Mouse (Mus musculus) kidney, postnatal 0 days (tissue): ENCODE data around the gene Prss35. TPM values are rescaled to one million over a fixed set of nuclear protein-coding genes. Genes with fewer than 3 reads are reported as not detected.

Experiments used
- ATAC-seq: fragments of 200-750 bp; cut with Nextera tagmentation; replicated peaks from 2 replicates; pipeline ENCODE4 v1.8.0; 2017; ENCODE audit warnings: low read depth, moderate number of reproducible peaks, moderate TSS enrichment, moderate library complexity; ENCODE audit not compliant: low FRiP score
- DNase-seq: peaks from one replicate; pipeline ENCODE4 v3.0.0-alpha.2; 2016; ENCODE audit warnings: low spot score
- H3K27ac ChIP-seq: fragments of 300-500 bp; sonication (generic); 2 replicates; pipeline ENCODE4 v1.5.1; 2014; ENCODE audit warnings: mild to moderate bottlenecking
- H3K27me3 ChIP-seq: fragments of 300-500 bp; sonication (generic); 2 replicates; pipeline ENCODE4 v1.6.1; 2014; ENCODE audit warnings: low read length, mixed read lengths; ENCODE audit not compliant: insufficient read depth
- H3K36me3 ChIP-seq: fragments of 300-500 bp; sonication (generic); 2 replicates; pipeline ENCODE4 v1.6.1; 2014; ENCODE audit warnings: low read length, mixed read lengths; ENCODE audit not compliant: insufficient read depth
- H3K4me1 ChIP-seq: fragments of 300-500 bp; sonication (generic); replicated peaks from 2 replicates; pipeline ENCODE4 v1.6.1; 2014; ENCODE audit warnings: antibody characterized with exemption, low read length, mixed read lengths; ENCODE audit not compliant: insufficient read depth
- H3K4me2 ChIP-seq: fragments of 300-500 bp; sonication (generic); 2 replicates; pipeline ENCODE4 v1.6.1; 2014; ENCODE audit warnings: mild to moderate bottlenecking, low read length, moderate library complexity, mixed read lengths
- H3K4me3 ChIP-seq: fragments of 300-500 bp; sonication (generic); replicated peaks from 2 replicates; pipeline ENCODE4 v1.5.1; 2014; ENCODE audit warnings: low read depth, low read length
- H3K9ac ChIP-seq: fragments of 300-500 bp; sonication (generic); 2 replicates; pipeline ENCODE4 v1.6.1; 2014; ENCODE audit warnings: low read depth, low read length
- H3K9me3 ChIP-seq: fragments of 300-500 bp; sonication (generic); replicated peaks from 2 replicates; pipeline ENCODE4 v1.6.1; 2016; ENCODE audit warnings: low read length, inconsistent platforms, mixed read lengths
- CTCF ChIP-seq: IDR thresholded peaks from 2 replicates; pipeline ENCODE4 v1.5.1; 2016; ENCODE audit warnings: antibody characterized with exemption, low read depth, mild to moderate bottlenecking, moderate library complexity
- WGBS: fragments of 180-500 bp; shearing (Covaris S2); extraction: QIAGEN DNeasy Blood & Tissue Kit; methylation state at CpG from one replicate; pipeline ENCODE4 v1.1.7; 2014; 5-methylcytosine and 5-hydroxymethylcytosine counted together
- polyA plus RNA-seq: library from polyadenylated mRNA; unstranded; fragments of >200 nt; fragmentation: Nextera tagmentation; extraction: Ambion mirVana; gene quantifications from 2 replicates; pipeline ENCODE4 v1.2.1, GENCODE M21; 2015

Gene Prss35
- polyA plus RNA-seq, 1 experiment from 2014 or later: 7.1 TPM

GRCm38 (mm10) chr9:86728214-86728814, 15.1 kb upstream of the Prss35 start:
- no peak for ATAC-seq
- Histone ChIP-seq H3K4me3 (no peak overlapping the region), H3K36me3 (no peaks in the 10 kb centered on the region), H3K27me3 (no peaks in the 10 kb centered on the region), H3K4me2 (no peak overlapping the region), H3K9ac (no peak overlapping the region), H3K9me3 (no peaks in the 10 kb centered on the region), H3K4me1 (no peaks in the 10 kb centered on the region), H3K27ac (no peak overlapping the region; the same call in 1 of the 2 replicates)
- no peak for TF ChIP-seq CTCF
- 72% methylated on average over 10 of the region's 10 CpGs for WGBS
- DNase-seq: no peak

- Histone ChIP-seq H3K4me2 (no peak overlapping the region), H3K4me1 (no peaks in the 10 kb centered on the region), H3K4me3 (no peak overlapping the region), H3K27ac (no peak overlapping the region), H3K27me3 (no peaks in the 10 kb centered on the region), H3K9ac (no peak overlapping the region), H3K36me3 (no peaks in the 10 kb centered on the region), H3K9me3 (no peaks in the 10 kb centered on the region)
- DNase-seq (no peak), ATAC-seq (no peak)
- WGBS: 72% methylated on average over 1 of the region's 1 CpGs
- no peak for TF ChIP-seq CTCF
These were observed 14.4 kb upstream of the Prss35 start for GRCm38 (mm10) chr9:86729084-86729483.

GRCm38 (mm10) chr9:86729811-86730210, 13.6 kb upstream of the Prss35 start:
- DNase-seq: no peak
- Histone ChIP-seq H3K27me3 (no peaks in the 10 kb centered on the region), H3K4me3 (no peak overlapping the region), H3K27ac (no peak overlapping the region), H3K36me3 (no peaks in the 10 kb centered on the region), H3K4me2 (no peak overlapping the region), H3K4me1 (no peaks in the 10 kb centered on the region), H3K9ac (no peak overlapping the region), H3K9me3 (no peaks in the 10 kb centered on the region)
- 92% methylated on average over 3 of the region's 3 CpGs for WGBS
- TF ChIP-seq CTCF: no peak
- no peak for ATAC-seq

GRCm38 (mm10) chr9:86734357-86734756, 9.1 kb upstream of the Prss35 start:
- Histone ChIP-seq H3K9ac (no peak overlapping the region), H3K27me3 (no peaks in the 10 kb centered on the region), H3K9me3 (no peaks in the 10 kb centered on the region), H3K36me3 (no peaks in the 10 kb centered on the region), H3K4me2 (no peak overlapping the region), H3K4me1 (no peaks in the 10 kb centered on the region), H3K4me3 (no peak overlapping the region), H3K27ac (no peak overlapping the region)
- ATAC-seq (no peak), DNase-seq (no peak)
- no peak for TF ChIP-seq CTCF

GRCm38 (mm10) chr9:86734795-86735194, 8.7 kb upstream of the Prss35 start:
- DNase-seq: no peak
- no peak for TF ChIP-seq CTCF
- no peaks in the 10 kb centered on the region for H3K27me3 ChIP-seq
- WGBS: 58% methylated on average over 9 of the region's 9 CpGs
- no peaks in the 10 kb centered on the region for H3K36me3 ChIP-seq
- H3K9ac ChIP-seq: no peak overlapping the region
- H3K9me3 ChIP-seq: no peaks in the 10 kb centered on the region
- no peak overlapping the region for H3K27ac ChIP-seq
- no peak overlapping the region for H3K4me2 ChIP-seq
- no peak for ATAC-seq
- no peak overlapping the region for H3K4me3 ChIP-seq
- no peaks in the 10 kb centered on the region for H3K4me1 ChIP-seq

GRCm38 (mm10) chr9:86736991-86737390, 6.5 kb upstream of the Prss35 start:
- no peak for ATAC-seq

GRCm38 (mm10) chr9:86738067-86738466, 5.4 kb upstream of the Prss35 start:
- no peak for TF ChIP-seq CTCF
- no peak overlapping the region for H3K4me3 ChIP-seq
- DNase-seq: no peak
- H3K4me1 ChIP-seq: no peaks in the 10 kb centered on the region
- H3K36me3 ChIP-seq: no peaks in the 10 kb centered on the region
- H3K27me3 ChIP-seq: no peaks in the 10 kb centered on the region
- H3K9ac ChIP-seq: no peak overlapping the region
- H3K4me2 ChIP-seq: no peak overlapping the region
- 36% methylated on average over 1 of the region's 1 CpGs for WGBS
- no peak overlapping the region for H3K27ac ChIP-seq
- H3K9me3 ChIP-seq: no peaks in the 10 kb centered on the region
- ATAC-seq: no peak

More at GRCm38 (mm10) chr9:86736991-86737390, 6.5 kb upstream of the Prss35 start:
- no peak for TF ChIP-seq CTCF
- no peak overlapping the region for H3K27ac ChIP-seq
- no peaks in the 10 kb centered on the region for H3K4me1 ChIP-seq
- no peak overlapping the region for H3K4me3 ChIP-seq
- no peak for DNase-seq
- H3K9ac ChIP-seq: no peak overlapping the region
- H3K27me3 ChIP-seq: no peaks in the 10 kb centered on the region
- H3K36me3 ChIP-seq: no peaks in the 10 kb centered on the region
- WGBS: 94% methylated on average over 4 of the region's 4 CpGs
- no peaks in the 10 kb centered on the region for H3K9me3 ChIP-seq
- no peak overlapping the region for H3K4me2 ChIP-seq
